Mouse (Mus musculus): ENCODE measurements at regions not wholly inside any gene's neighbourhood (a gene's known extent, or its start where the extent isn't known, plus 50 kb on each side); places are given as distances from the start of the nearest gene placed in this dataset.

DNA sequence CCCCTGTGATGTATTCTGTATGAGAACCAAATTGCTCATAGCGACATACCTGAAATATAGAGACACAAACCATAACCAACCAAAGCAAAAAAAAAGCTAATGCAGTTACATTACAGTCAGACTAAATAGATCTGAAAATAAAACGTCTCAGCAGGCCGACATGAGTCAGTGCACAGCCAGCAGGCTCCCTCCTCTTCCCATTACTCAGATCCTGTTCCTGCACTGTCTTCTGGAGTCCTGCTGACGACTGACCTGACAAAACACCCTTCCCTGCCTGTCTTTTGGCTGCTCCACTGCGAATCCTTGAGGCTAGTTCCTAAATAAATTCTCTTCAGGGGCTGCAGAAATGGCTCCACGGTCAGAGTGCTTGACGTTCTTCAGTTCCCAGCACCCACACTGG is 61.3 kb upstream of the 1600014C23Rik start:
- DNase-seq (ENCODE audit: low spot score): no peak

DNA sequence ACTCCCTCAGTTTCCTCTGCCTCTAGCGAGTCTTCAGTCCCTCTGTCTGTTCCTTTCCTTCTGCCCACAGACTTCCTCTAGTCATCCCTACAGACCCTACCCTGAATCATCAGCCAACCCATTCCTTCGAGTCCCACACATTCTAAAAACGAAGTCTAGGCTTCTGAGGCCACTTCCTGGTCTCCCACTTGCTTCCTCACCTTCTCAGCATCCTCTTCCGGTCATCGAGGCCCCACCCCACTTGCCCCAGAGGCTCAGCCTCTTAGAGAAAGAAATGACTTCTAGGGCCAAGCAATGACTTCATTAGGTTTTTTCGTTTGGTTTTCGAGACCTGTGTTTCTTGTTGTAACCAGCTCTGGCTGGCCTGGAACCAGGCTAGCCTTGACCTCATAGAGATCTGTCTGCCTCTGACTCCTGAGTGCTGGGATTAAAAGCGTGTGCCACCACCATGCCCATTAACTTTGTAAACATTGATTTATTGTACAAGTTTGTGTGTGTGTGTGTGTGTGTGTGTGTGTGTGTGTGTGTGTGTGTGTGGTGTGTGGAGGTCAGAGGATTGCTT is 57.4 kb upstream of the 1600014C23Rik start:
- DNase-seq (ENCODE audit: low spot score): no peak

DNA sequence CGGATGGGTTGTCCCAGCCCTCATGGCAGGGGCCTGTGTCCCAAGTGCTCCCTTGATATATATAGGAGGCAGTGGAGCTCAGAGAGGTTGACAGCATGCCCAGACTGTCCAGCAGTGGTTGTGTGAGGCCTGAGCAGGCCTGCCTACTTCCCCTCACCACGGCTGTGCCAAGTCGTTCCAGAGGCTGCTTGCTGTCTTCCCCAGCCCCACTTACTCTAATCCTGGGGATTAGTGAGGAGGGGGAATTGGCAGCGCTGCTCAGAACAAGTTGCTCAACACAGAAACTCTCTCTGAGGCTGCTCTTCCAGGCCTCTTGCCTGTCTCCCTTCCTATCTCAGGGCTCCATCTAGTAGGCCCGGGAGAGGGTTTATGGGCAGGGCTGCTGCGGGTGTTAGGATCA is 56.1 kb upstream of the 1600014C23Rik start:
- no peak for DNase-seq (ENCODE audit: low spot score)

DNA sequence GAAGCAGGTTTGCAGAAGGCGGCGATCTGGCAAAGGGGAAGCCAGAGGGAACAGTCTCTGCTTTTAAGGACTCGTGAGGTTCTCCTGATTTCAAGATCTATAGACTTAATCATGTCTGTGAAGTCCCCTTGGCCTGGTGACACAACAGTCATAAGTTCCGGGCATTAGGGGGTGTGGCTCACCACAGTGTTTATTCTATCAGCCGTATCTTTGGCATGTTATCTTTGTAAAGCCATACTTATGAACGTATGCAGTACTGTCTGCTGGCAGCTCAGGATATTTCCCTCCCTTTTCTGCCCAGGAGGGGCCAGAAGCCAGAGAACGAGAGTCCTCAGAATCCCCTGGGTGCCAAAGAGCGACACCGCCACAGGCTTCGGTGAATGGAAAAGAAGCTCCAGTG is 51.3 kb upstream of the 1600014C23Rik start:
- DNase-seq (ENCODE audit: low spot score): no peak

DNA sequence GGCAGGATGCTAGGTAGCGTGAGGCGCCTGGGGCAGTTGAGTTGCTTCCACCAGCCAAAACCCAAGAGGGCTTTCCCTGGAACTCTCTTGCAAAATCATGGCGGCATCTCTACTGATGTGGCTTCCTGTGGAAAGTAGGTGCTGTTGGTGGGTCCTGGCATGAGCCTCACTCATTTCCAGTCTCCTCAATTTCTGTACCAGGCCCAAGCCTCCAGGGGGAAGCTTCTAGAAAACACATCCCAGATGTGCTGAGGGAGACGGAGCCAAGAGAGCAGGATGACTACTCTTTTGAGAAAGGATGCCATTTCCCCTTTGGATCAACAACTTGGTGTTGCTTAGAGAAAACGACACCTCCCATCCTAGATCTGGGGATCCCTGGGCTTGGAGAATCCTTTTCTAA is 50.9 kb upstream of the 1600014C23Rik start:
- no peak for DNase-seq (ENCODE audit: low spot score)

Data from embryo, embryonic 10 days (tissue).